In the genomic region with DNA sequence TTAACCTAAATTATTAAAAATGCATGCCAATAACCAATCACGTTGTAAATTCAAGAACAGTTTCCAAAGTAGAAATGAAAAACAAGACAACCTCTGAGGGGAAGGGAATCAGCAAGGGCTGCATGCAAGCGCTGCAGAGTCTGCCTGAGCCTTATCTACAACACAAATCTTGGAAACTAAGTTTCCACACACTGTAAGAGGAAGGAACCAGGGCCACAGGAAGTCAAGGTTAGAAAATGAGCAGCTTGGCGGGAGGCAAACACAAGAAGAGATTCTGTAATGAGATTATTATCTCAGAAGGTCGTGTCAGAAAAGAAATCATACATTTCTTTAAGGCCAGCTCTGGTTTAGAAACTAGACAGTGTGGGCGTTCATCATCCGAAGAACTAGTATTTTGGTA, we compare ENCODE assay signal across 31 mouse cellular contexts.
A peak's percentile ranks its signal among the peaks of the same experiment; 100 is the strongest.
DNase-seq lines count a peak whose midpoint lies in the region; ATAC-seq and TF ChIP-seq lines count a peak whose summit lies in the region.
"Had no signal": no experiment of that assay in that cellular context is flagged by ENCODE, and none has a peak within 500 bp of the region (broad histone marks: within the 10 kb centered on the region; RNA-seq: fewer than 3 reads in every experiment).

No protein-coding gene starts in this region.

- no peaks in the 10 kb centered on the region for H3K36me3 ChIP-seq in liver, postnatal 0 days (replicated peaks; ENCODE audit: insufficient read depth, low read length)
- H3K36me3 ChIP-seq: hindbrain, embryonic 10.5 days; lung, embryonic 15.5 days; midbrain, embryonic 12.5 days; neural tube, embryonic 13.5 days; stomach, embryonic 15.5 days had no signal

- no peak overlapping the region for H3K9ac ChIP-seq in liver, postnatal 0 days (replicated peaks)
- H3K9ac ChIP-seq: forebrain, embryonic 13.5 days; heart, embryonic 13.5 days; liver, embryonic 14.5 days; lung, embryonic 15.5 days; midbrain, embryonic 12.5 days; neural tube, embryonic 13.5 days; stomach, embryonic 15.5 days had no signal

- DNase-seq in adrenal gland, adult 2 months = peak; percentile 35
- no peak for DNase-seq in adrenal gland, postnatal 25 days
- DNase-seq in CD4-positive, CD25-positive, alpha-beta regulatory T cell, adult 2 months (ENCODE audit: low read depth, low spot score) = peak; percentile 77
- no peak for DNase-seq in liver, postnatal 0 days
- no peak for DNase-seq in spleen, postnatal 14 days (ENCODE audit: low spot score in 2 of 2)
- no peak for DNase-seq in left cerebral cortex, adult 9 months (ENCODE audit: low spot score in 2 of 2)
- DNase-seq: cerebellum, adult 8-10 months; cerebellum, postnatal 25 days; gastrocnemius, adult 2 months; gastrocnemius, postnatal 36 days; heart, adult 2 months; heart, postnatal 10 days; kidney, adult 9 months; kidney, postnatal 14 days; layer of hippocampus, adult 9-11 months; liver; thymus, postnatal 25 days had no signal

- no peak overlapping the region for H3K27ac ChIP-seq in liver, postnatal 0 days (ENCODE audit: low read depth)
- H3K27ac ChIP-seq: forebrain, embryonic 13.5 days; gastrocnemius, adult 2 months; heart, adult 2 months; heart, embryonic 13.5 days; hindbrain, embryonic 10.5 days; liver, embryonic 14.5 days; lung, embryonic 15.5 days; midbrain, embryonic 12.5 days; neural tube, embryonic 13.5 days; stomach, embryonic 15.5 days had no signal

- TF ChIP-seq EP300 in liver, postnatal 0 days (IDR thresholded peaks at IDR 0.05; ENCODE audit: low read depth) = no peak

- TF ChIP-seq CTCF in liver, postnatal 0 days (IDR thresholded peaks at IDR 0.05; ENCODE audit: low read depth) = no peak

- H3K9me3 ChIP-seq in liver, postnatal 0 days (ENCODE audit: low read length) = no peaks in the 10 kb centered on the region
- H3K9me3 ChIP-seq: forebrain, embryonic 13.5 days; heart, embryonic 13.5 days; hindbrain, embryonic 10.5 days; lung, embryonic 15.5 days; megakaryocyte, embryonic 14.5 days; midbrain, embryonic 12.5 days; neural tube, embryonic 13.5 days; stomach, embryonic 15.5 days had no signal

- peak; percentile 96 for ATAC-seq in granulocyte monocyte progenitor cell, adult 5-6 weeks (replicated peaks; ENCODE audit: poor library complexity, severe bottlenecking)
- peak; percentile 93 for ATAC-seq in megakaryocyte progenitor cell, adult 5-6 weeks (replicated peaks; ENCODE audit: poor library complexity)
- no peak for ATAC-seq in liver, postnatal 0 days
- ATAC-seq: forebrain, embryonic 13.5 days; hindbrain, embryonic 16.5 days; intestine, embryonic 16.5 days had no signal

- no peak overlapping the region for H3K4me3 ChIP-seq in liver, postnatal 0 days (ENCODE audit: low read depth, low read length)
- H3K4me3 ChIP-seq: forebrain, embryonic 13.5 days; gastrocnemius, adult 2 months; heart, adult 2 months; heart, embryonic 13.5 days; hindbrain, embryonic 10.5 days; lung, embryonic 15.5 days; megakaryocyte, embryonic 14.5 days; midbrain, embryonic 12.5 days; myocyte; neural tube, embryonic 13.5 days; stomach, embryonic 15.5 days had no signal

- H3K27me3 ChIP-seq in liver, postnatal 0 days (ENCODE audit: insufficient read depth, low read length) = no peaks in the 10 kb centered on the region
- H3K27me3 ChIP-seq: forebrain, embryonic 13.5 days; heart, embryonic 13.5 days; lung, embryonic 15.5 days; megakaryocyte, embryonic 14.5 days; midbrain, embryonic 12.5 days; neural tube, embryonic 13.5 days; stomach, embryonic 15.5 days had no signal

- H3K4me1 ChIP-seq in liver, postnatal 0 days (ENCODE audit: insufficient read depth) = no peaks in the 10 kb centered on the region
- H3K4me1 ChIP-seq: forebrain, embryonic 13.5 days; hindbrain, embryonic 10.5 days; lung, embryonic 15.5 days; midbrain, embryonic 12.5 days; neural tube, embryonic 13.5 days; stomach, embryonic 15.5 days had no signal

- WGBS in liver, postnatal 0 days (ENCODE audit: insufficient replicate concordance) = 34% methylated on average over 6 of the region's 6 CpGs

- H3K4me2 ChIP-seq in liver, postnatal 0 days (ENCODE audit: low read depth, low read length) = no peak overlapping the region
- H3K4me2 ChIP-seq: forebrain, embryonic 13.5 days; heart, embryonic 13.5 days; lung, embryonic 15.5 days; midbrain, embryonic 12.5 days; neural tube, embryonic 13.5 days; stomach, embryonic 15.5 days had no signal

Comparison
In these comparisons a context has a peak if more than half of its experiments do, and no peak if none do; other contexts are left out.
1. DNase-seq: peak in adrenal gland, adult 2 months (single experiment) and CD4-positive, CD25-positive, alpha-beta regulatory T cell, adult 2 months (single experiment); none in adrenal gland, postnatal 25 days (single experiment), liver, postnatal 0 days (single experiment), spleen, postnatal 14 days (0 of 2) and left cerebral cortex, adult 9 months (0 of 2).